Mouse (Mus musculus) erythroid progenitor cell, adult 5-6 weeks (primary cell): Measurements from ENCODE around the gene Rps3a1. TPM values are rescaled to one million over a fixed set of nuclear protein-coding genes. Genes with fewer than 3 reads are reported as not detected.
"Not testable (repeated sequence)": the region's sequence is repeated elsewhere in the genome, so short reads cannot be mapped to it uniquely, and the experiment has no call there.

Source experiments
- ATAC-seq: replicated peaks from 2 replicates; pipeline ENCODE4 v1.8.0; 2016; ENCODE audit warnings: moderate number of reproducible peaks, mild to moderate bottlenecking, moderate TSS enrichment, inconsistent platforms; ENCODE audit not compliant: poor library complexity, low FRiP score, severe bottlenecking
- total RNA-seq, 2 experiments: library from RNA; stranded (forward) in 1 of 2; stranded (reverse) in 1 of 2; fragments of 150-400 nt in 1 of 2; fragments of 186-747, 209-891 nt in 1 of 2; gene quantifications; 2 replicates each; pipeline versions ENCODE4 v1.2.3 to v1.2.4; 2015 to 2017; ENCODE audit warnings: low replicate concordance in 2 of 2

Rps3a1 gene
- total RNA-seq, 2 experiments from 2014 or later = 1,193 to 1,236 TPM

GRCm38 (mm10) chr3:86119237-86119932 is 23.1 kb downstream of the Rps3a1 start:
- ATAC-seq = no peak

- no peak for ATAC-seq
Measured at GRCm38 (mm10) chr3:86116951-86117350, 25.6 kb downstream of the Rps3a1 start.

GRCm38 (mm10) chr3:86114659-86115338 is 27.7 kb downstream of the Rps3a1 start:
- no peak for ATAC-seq

GRCm38 (mm10) chr3:86112766-86113165 is 29.7 kb downstream of the Rps3a1 start:
- ATAC-seq = no peak

- ATAC-seq = peak; percentile 82
Measured at GRCm38 (mm10) chr3:86110077-86110476, 32.4 kb downstream of the Rps3a1 start.

- ATAC-seq = no peak
Measured at GRCm38 (mm10) chr3:86109099-86109498, 33.4 kb downstream of the Rps3a1 start.

- peak; percentile 86 for ATAC-seq
Measured at GRCm38 (mm10) chr3:86108576-86108975, 33.9 kb downstream of the Rps3a1 start.

- no peak for ATAC-seq
Measured at GRCm38 (mm10) chr3:86107637-86108539, 34.6 kb downstream of the Rps3a1 start.

GRCm38 (mm10) chr3:86106086-86106632 is 36.3 kb downstream of the Rps3a1 start:
- no peak for ATAC-seq

GRCm38 (mm10) chr3:86104909-86105308 is 37.6 kb downstream of the Rps3a1 start:
- ATAC-seq = no peak

- ATAC-seq = not testable (repeated sequence)
Measured at GRCm38 (mm10) chr3:86104433-86104832, 38.1 kb downstream of the Rps3a1 start.

GRCm38 (mm10) chr3:86103449-86104291 is 38.8 kb downstream of the Rps3a1 start:
- peak; percentile 51 for ATAC-seq

- no peak for ATAC-seq
Measured at GRCm38 (mm10) chr3:86101956-86102355, 40.5 kb downstream of the Rps3a1 start.

GRCm38 (mm10) chr3:86093907-86094306 is 48.6 kb downstream of the Rps3a1 start:
- no peak for ATAC-seq

GRCm38 (mm10) chr3:86093213-86093845 is 49.2 kb downstream of the Rps3a1 start:
- no peak for ATAC-seq
